Mouse (Mus musculus): ENCODE data around the gene Galntl6.

GRCm38 (mm10) chr8:57760921-57761320 is 1151.5 kb downstream of the Galntl6 start:
- TF ChIP-seq CTCF (IDR thresholded peaks at IDR 0.05; ENCODE audit: low read depth) (no peak), EP300 (IDR thresholded peaks at IDR 0.05; ENCODE audit: low read depth) (no peak)
